Mouse (Mus musculus) urinary bladder, postnatal 14 days (tissue): ENCODE measurements around the gene Gpd1l.
A peak's percentile ranks its signal among the peaks of the same experiment; 100 is the strongest.
"Not testable (repeated sequence)": the region's sequence is repeated elsewhere in the genome, so short reads cannot be mapped to it uniquely, and the experiment has no call there.

Experiments used
- DNase-seq: peaks from one replicate; pipeline ENCODE4 v3.0.0; 2021; ENCODE audit warnings: low spot score

Gpd1l gene

DNA sequence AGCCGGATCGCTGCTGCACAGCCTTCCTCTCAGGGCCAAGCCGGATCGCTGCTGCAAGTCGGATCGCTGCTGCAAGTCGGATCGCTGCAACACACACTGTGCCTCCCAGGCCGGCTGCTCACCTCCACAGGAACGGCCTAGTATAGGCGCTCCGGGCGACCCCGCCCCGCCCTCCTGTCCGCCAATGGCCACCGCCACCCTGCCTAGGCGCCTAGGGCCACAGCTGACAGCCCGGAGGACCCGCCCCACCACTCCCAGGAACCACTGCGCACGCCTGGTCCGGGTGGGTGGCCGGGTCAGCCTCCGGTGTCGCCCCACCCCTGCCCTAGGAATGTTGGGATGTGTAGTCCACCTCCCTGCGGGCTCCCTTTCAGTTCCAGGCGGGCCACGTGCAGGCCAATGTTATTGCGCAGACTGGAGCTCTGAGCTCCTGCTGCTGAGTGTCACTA is at the start of gene Gpd1l:
Gene Gpd1l (minus strand): TSS at position 265 of the 449 bp plus-strand sequence.
- peak; percentile 99 for DNase-seq

DNA sequence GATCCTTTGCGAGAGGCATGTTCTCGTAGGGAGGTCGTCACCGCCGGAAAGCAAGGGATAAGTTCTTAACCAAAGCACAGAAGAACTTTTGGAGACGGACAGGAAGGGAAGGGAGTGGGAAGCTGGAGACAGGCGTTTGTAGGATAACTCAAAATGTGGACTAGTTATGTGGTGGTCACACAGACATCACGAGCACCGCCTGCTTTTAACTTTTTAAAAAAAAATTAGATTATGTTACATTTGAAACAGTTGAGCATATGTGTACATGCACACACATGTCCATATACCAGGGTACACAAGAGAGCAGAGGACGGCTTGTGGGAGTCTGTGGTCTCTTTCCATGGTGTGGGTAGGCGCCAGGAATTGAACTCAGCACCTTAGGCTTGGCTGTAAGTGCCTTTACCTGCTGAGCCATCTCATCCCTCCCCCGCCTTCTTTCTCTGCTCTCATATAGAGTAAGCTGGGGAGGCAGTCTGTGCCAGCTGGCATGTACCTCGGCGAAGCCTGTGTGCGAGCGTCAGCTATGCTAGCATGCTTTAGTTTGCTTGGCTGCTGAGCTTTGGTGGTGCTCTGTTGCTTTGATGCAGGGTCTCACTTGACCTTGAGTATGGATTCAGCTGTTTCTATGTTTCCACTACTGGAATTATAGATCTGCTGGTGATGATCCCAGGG is 49.0 kb upstream of the Gpd1l start, which contains the start of gene Rps27rt:
Gene Rps27rt (minus strand): TSS at position 51 of the 672 bp plus-strand sequence.
- no peak for DNase-seq

DNA sequence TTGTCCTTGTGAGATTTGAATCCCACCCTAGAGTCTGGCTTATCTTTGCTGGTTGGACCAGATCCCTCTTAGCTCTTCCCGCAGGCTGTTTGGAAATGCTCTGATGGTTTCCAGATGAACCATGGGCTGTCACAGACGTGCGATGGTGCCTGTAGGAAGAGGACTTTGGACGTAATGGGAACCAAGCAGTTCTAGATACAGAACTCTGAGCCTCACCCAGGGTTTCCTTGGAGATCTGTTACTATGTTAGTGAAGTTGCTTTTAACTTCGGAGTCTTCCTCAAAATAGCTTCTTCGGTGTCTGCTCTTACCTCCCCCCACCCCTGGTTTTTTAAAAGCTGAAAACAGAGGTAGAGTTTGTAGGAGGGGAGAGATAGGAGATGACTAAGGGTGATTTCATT is 46.2 kb upstream of the Gpd1l start:
- DNase-seq: no peak

DNA sequence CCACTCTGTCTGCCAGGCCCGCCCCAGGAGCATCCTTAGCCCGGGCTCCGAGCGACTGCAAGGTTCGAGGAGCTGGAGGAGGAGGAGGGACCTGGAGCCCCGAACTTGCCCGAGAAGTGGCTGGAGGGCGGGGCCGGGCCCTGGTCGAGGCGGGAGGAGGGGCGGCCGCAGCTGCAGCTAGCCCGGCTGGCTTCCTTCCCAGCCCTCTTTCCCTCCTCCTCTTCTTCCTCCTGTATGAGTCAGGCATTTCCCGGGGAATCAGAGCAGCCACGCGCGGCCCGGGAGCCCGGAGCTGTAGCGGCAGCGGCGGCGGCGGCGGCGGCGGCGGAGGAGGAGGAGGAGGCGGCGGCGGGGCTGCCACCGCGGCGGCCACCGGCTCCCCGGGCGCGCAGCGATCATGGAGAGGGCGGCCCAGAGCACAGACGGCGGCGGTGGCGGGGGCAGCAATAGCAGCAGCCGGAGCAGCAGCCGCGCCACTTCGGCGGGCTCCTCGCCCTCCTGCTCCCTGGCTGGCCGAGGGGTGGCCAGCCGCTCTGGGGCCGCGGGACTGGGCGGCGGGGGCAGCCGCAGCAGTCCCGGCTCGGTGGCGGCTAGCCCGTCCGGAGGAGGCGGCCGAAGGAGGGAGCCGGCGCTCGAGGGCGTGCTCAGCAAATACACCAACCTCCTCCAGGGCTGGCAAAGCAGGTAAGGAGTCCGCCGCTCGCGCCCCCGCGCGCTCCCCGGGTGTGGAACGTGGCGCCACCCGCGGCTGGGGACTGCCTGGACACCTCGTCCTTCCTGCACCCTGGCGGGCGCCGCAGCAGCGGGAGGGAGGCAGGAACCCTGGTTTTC is 44.7 kb upstream of the Gpd1l start, which contains the start of gene Osbpl10:
Gene Osbpl10 (plus strand): TSS at position 289 of the 831 bp plus-strand sequence.
- DNase-seq: peak; percentile 87

DNA sequence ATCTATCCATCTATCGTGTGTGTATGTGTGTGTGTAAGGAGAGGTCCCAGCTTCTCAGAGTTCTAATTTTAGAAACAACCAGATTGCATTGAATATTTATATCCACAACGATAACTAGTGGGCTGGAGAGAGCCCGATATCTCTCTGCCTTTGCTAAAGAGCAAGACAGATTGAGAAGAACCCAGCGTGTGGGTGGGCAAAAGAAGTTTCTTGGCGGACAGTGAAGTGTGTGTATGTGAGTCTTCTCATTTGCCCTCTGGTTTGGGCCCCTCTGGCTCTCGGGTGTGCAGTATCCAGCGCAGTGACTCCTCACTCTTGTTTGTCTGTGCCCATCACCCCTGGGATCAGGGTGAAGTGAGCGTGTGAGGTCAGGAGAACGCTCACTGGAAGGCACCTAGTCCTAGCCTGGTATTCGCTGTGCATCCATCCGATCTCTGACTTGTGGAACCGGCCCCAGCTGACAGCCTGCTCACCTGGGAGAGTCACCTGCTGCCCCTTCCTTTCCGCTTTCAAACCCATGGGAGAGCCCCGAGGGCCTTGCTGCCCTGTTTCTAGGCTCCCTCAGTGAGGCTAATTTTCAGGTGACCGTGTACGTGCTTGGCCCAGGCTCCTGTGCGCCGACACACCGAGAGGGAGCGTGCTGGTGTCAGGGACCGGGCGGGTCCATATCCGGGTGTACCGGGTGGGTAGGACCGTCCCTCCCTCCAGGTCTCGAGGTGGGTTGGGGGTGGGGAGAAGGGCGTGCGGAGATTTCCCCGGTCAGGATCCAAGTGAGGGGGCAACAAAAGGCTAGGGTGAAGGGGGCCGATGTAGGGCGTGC is 43.9 kb upstream of the Gpd1l start:
- DNase-seq: peak; percentile 20

DNA sequence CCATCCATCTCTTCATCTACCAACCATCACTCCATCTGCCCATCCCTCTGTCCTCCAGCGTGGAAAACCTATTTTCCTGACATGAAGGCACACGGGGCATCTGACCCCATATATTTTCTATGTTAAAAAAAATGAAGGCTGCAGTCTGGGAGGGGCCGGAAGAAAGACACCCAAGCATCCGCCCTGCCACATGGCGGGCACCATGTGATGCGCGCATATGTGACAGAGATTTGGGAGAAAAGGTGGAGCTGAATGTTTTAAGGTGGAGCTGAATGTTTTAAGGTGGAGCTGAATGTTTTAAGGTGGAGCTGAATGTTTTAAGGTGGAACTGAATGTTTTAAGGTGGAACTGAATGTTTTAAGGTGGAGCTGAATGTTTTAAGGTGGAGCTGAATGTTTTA is 32.5 kb upstream of the Gpd1l start:
- DNase-seq: not testable (repeated sequence)

DNA sequence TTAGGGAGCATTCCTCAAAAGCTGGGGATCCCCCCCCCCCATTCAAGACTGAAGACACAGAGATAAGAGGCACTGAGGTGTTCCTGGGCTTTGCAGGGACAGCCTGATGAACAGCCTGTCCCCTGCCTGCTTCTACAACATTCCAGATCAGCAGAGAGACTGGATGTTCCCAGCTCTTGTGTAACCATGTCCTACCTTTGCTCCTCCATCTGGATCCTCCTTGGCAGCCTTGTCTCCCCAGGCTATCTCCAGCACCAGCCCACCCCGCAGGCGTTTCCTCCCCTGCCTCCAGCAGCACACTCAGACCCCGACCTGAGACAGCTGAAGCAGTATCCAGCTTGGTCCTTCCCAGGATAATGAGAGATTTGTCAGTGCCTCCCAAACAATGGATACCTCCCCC is 30.3 kb upstream of the Gpd1l start:
- no peak for DNase-seq

DNA sequence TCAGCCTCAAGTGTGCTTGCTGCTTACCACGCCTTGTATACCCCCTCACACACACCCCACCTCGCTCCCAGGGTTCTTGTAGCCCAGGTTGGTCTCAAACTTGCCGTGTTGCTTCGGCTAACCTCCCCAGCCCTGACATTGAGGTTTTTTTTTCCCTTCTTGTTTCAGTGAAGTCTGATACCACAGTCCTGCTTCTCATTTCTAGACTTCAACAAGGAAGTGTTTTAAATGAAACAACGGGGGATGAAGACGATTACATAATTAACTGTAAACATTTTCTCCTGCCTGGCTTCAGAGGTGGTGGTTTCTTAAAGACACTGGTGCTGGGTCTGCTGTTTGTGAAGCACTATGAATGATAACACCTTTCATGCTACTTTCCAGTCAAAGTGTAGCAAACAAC is 27.1 kb upstream of the Gpd1l start:
- no peak for DNase-seq

DNA sequence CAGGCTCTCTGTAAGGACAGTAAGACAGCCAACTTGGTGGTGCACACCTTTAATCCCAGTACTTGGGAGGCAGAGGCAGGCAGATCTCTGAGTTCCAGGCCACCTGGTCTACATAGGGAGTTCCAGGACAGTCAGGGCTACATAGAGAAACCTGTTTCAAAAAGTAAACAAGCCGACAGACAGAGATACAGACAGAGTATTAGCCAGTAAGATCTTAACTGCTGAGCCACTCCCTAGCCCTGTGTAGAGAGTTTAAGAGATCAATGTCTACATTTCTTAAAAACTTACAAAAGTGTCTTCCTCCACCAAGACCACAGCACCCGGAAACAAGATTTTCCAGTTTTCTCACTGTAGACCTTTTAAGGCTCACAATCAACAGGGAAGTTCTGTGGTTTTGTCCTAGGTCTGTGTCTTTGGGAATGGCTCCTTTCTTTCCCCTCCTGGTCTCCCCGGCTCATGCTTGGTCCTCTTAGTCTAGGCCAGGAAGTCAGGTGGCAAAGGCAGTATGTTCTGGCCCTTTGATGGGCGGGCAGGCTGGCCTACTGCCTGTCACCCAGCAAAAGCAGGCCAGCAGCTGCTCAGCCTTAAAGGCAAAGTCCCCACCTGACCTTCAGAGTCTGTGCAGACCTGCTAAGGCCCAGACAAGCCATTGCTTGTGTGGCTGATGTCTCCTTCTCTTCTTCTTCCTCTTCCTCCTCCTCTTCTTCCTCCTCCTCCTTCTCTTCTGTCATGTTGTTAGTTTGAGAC is 26.4 kb upstream of the Gpd1l start:
- DNase-seq: no peak

DNA sequence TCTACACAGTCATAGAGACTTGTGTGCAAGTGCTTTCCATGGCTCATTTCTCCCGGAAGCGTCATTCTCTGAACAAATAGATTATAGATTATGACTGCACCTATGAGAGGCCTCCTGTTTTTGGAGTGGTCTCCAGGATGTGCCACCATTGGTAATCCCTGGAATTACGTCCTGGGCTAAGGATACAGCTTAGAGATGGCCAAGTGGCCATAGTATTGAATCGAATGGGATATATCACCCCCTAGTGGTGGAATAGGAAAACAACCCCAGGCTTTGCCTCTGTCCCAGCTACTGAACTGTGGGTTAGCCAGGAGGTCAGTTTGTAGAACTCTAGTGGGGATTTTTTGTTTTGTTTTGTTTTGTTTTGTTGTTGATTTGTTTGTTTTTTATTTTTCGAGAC is 23.2 kb upstream of the Gpd1l start:
- peak; percentile 18 for DNase-seq

DNA sequence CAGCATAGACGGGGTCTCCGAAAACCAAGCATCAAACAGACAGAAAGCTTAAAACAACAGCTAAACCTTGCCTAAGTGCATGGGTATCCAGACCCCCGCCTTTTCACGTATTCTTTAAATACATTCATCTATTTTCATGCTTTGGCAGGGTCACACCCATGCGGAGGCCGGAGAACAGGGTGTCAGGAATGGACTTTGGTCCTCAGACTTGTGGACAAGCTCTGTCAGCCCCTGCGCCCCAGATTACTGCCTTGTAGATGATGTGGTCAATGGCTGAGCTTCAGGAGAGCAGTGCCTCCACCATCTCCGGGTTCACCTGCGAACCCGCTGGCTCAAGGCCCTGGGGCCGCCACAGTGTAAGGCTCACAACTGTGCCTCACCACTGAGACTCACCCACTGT is 21.6 kb upstream of the Gpd1l start:
- no peak for DNase-seq

DNA sequence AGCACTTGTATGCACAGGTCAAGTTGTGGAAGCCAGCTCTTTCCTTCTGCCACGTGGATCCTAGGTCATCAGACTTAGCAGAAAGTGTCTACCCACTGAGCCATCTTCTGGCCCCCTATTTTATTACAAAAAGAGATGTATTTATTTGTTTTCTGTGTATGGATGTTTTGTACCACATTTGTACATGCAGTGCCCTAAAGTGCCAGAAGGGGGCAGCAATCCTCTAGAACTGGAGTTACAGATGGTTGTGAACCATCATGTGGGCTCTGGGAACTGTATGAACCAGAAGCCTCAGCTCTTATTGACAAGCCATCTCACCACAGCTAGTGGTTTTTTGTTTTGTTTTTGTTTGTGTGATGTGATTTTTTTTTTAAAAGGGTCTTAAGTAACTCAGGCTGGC is 19.1 kb upstream of the Gpd1l start:
- no peak for DNase-seq

DNA sequence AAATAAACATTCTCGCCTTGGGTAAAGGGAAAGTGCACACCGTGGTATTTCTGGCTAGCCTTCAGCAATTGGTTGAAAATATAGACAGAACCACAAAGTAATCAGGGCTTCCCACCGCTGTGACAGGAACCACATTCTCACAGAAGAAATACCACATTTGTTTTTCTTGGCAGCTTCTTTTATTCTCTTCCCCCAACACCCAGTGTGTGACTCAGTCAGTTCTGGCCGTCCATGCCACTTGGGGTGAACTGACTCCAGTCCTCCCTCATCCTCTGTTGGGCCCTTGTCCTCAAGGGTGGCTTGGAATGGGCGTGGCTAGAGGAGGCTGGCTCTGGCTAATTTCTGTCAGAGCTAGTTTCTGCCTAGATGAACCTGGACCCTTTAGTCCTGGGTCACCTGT is 14.6 kb upstream of the Gpd1l start:
- peak; percentile 46 for DNase-seq

DNA sequence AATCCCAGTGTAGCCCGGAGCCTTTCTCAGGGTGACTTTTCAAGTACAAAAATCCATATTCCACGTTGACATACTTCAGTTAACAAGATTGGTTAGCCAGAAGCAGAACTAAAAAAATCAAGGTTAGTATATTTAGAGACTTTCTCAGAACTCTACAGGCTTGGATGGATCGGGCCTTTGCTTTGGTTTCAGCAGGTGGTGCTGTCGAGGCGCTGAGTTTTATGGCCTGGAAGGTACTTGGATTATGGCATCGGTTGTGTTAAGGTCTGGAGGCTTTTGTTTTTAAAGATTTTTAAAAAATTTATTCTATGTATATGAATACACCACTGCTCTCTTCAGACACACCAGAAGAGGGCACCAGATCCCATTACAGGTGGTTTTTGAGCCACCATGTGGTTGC is 11.8 kb upstream of the Gpd1l start:
- DNase-seq: no peak

DNA sequence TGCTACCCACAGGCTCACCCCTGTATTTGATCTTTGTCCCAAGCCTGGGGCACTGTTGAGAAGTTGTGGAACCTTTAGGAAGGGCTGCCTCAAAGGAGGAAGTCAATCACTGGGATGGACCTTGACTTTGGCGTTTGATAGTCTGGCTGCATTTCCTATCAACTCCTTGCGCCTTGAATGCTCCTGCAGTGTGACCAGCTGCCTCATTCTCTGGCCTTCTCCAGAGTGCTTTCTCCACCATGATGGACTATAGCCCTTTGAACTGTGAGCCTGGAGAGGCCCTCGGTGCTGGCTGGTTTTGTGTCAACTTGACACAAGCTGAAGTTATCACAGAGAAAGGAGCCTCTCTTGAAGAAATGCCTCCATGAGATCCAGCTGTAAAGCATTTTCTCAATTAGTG is 10.9 kb upstream of the Gpd1l start:
- DNase-seq: no peak

DNA sequence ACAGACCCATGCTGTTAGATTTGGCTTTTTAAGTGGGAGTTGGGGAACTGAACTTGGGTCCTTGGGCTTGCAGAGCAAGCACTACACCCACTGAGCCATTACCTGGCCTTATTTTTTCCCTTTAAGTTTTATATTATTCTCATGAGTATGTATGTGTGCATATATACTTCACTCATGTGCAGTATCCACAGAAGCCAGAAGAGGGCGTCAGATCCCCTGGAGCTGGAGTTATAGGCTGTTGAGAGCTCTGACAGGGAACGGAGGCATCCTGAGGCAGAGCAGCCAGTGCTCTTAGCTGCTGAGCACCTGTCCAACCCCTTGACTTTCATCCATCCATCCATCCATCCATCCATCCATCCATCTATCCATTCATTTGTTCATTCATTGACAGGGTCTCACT is 2.9 kb upstream of the Gpd1l start:
- DNase-seq: no peak

DNA sequence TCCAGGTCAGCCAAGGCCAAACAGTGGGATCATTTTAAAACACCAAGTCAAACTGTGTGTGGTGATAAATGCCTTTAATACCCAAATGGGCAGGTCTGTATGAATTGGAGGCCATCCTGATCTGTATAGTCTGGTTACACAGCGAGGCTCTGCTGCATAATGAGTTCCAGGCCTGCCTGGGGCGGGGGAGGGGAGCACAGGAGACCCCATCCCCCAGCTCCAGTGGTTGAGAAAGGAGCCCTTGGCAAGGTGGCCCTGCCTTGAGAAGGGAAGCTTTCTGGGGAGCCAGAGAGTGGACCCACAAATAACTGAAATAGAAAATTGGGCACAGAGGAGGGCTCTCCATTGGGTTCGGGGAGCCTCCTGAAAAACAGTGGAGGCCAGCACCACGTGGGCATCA is 1.5 kb upstream of the Gpd1l start:
- DNase-seq: no peak

DNA sequence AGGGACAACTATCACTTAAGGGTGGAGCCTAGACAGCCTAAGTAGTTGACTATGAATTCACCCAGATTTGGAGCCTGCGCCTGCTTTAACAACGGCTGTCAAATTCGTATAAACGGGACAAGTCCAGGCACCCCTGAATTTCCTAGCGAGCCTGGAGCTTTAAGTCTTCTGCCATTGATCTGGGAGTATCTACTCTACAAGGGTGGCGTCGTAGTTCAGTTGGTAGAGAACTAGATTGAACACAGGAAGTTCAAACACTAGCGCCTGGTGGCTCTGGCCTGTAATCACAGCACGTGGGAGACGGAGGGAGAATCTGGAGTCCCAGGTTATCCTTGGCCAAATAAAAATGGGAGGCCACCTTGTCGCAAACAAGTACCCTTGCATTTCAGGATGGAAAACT is 444 bp upstream of the Gpd1l start:
- no peak for DNase-seq

DNA sequence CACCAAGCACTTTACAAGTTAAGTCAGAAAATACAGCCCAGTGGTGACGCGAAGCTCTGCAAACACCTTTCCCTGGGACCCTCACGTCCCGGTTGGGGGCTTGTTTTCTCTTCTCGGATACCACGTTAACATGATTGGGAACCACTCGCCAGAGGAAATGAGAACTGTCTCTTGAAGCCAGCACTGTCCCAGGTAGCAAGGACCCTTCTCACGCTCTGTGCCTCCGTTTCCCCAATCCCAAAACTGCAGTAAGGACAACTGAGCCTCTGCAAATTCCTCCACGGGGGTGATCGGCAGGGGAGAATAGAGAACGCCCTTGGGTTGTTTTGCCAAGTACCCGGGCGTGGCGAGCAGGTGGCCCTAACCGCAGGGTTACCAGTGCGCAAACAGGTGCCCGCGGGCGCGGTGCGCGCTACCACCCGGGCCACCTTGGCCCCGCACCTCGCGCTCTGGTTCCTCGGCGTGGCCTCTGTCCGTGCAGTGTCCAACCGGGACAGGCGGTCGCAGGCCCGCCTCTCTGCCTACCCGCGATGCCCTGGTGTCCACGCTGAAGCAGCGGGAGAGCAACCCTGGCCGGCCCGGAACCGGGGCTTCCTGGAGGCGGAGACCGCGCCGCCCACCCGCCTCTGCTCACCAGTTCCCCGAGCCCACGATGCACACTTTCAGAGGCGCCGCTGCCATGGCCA is 607 bp downstream of the Gpd1l start:
- DNase-seq: no peak

DNA sequence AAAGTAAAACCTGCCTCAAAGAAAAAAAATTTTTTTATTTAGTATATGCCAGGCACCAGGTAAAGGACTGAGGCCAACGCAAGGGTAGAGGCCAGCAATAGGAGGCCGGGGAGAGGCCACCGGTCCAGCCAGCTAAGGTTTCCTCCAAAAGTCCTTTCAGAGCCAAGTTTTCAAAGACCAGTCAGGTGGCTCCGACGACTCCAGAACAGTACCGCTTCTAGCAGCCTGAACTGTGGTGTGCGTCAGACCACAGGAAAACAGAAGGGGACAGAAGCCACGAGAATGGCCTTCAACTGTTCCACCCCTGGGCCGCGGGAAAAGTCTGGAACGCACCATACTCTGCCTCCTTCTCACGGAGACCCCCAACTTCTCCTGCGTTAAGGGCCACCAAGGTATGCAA is 1.2 kb downstream of the Gpd1l start:
- no peak for DNase-seq

DNA sequence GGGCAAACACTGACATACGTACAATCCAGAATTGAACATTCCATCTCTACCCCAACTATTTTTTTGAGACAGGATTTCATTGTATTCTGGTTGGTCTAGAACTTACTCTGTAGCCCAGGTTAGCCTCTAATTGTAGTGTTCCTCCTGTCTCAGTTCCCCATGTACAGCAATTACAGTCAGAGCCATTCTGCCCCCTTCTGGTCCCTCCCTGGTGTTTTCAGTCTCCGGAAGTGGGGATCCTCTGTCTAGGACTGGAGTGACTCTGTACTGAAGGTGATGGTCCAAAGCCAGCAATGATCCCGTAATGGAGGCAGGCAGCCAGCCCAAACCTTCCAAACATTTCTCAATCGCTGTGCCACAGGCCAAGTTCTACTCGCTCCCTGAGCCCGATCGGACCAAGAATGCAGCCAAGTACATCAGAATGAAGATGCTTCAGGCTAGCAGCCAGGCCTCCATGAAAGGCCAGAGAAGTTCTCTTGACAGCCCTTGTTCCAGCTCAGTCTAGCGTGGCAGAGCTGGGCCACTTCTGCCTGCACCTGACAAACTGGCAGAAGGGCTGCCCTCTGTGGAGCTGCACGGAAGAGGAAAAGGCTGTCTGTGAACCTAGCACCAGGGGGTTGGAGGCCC is 3.2 kb downstream of the Gpd1l start:
- DNase-seq: peak; percentile 84
